Mouse (Mus musculus): ENCODE data around the gene Camk2d.

Gene Camk2d

DNA sequence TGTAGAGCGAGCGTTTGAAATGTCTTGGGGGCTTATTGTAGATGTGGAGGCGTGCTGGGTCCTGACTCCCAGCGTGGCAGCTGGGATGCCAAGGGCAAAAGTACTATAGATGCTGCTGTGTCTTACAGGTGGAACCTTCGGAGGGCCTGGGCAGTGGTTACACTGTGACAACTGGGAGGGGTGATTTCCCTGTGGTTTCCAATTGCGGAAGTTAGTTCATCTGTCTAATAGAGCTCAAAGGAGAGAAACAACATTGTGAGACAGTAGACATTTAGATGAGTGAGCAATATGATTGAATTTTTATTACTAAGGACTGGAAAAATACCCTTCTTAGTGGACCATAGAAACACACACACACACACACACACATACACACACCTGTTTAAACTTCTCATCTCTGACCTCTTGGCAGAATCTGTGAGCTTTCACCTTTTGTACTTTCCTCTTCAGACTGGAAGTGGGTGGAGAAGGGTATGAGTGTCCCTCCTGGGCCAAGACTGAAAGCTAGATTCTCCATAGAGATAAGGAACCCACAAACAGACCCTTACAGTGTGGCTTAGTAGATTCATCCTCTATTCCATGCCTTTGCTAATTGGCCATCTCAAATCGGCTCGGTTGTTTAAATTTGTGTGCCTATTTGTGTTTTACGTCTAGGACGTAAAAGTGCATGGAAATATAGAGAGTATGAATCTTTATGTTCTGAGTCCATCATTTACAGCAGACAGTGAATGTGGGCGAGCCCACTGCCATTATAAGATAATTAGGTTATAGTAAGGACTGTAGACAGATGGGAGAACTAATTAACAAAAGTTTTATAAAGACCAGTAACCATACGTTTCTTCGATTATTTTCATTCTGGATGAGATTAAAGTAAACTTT, 94.8 kb downstream of the Camk2d start:
- no peak for DNase-seq (ENCODE audit: low read depth, low spot score)

DNA sequence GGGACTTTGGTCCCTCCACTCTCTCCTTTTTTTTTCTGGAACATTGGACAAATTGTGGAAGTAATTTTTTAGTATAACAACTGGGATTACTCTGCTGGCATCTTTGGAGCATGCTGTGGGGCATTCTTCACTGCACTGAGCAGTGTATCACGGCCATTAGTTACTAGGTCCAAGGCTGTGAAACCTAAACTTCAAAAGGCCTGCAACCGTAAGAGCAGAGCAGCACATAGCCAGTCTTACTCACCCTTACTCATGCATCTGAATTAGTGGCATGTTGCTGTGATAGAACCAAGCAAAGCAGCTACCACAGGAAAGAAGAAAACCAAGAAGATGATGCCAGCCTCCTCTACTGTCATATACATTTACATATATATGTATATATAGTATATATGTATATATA, 95.5 kb downstream of the Camk2d start:
- DNase-seq (ENCODE audit: low read depth, low spot score), result no peak

GRCm38 (mm10) chr3:126692797-126693196, 96.7 kb downstream of the Camk2d start:
- DNase-seq (ENCODE audit: low read depth, low spot score), result no peak

- DNase-seq (ENCODE audit: low read depth, low spot score), result no peak
These were observed 97.2 kb downstream of the Camk2d start for GRCm38 (mm10) chr3:126693302-126693701.

- no peak for DNase-seq (ENCODE audit: low read depth, low spot score)
These were observed 99.6 kb downstream of the Camk2d start for GRCm38 (mm10) chr3:126695456-126696293.

- DNase-seq (ENCODE audit: low read depth, low spot score), result no peak
These were observed 100.5 kb downstream of the Camk2d start for GRCm38 (mm10) chr3:126696620-126697019.

- DNase-seq (ENCODE audit: low read depth, low spot score), result no peak
These were observed 103.6 kb downstream of the Camk2d start for GRCm38 (mm10) chr3:126699740-126700139.

- DNase-seq (ENCODE audit: low read depth, low spot score), result no peak
These were observed 105.0 kb downstream of the Camk2d start for GRCm38 (mm10) chr3:126701067-126701466.

DNA sequence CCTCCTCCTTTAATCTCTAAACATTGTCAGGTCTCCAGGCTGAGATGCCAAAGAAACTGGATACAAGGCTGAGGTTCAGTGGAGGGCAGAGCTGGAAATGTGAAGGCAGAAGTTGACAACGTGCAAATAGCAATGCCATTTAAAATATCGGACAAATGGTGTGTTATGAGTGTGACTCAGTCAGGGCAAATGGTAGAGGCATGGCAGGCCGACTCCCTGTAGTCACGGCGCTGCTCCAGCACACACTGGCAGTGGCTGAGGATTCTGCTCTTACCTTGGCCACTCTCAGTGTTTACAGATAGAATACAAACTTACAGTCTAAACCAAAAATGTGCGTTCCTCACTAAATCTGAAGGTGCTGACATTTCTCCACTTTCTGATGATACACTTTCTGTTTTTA, 105.5 kb downstream of the Camk2d start:
- DNase-seq (ENCODE audit: low read depth, low spot score), result no peak

DNA sequence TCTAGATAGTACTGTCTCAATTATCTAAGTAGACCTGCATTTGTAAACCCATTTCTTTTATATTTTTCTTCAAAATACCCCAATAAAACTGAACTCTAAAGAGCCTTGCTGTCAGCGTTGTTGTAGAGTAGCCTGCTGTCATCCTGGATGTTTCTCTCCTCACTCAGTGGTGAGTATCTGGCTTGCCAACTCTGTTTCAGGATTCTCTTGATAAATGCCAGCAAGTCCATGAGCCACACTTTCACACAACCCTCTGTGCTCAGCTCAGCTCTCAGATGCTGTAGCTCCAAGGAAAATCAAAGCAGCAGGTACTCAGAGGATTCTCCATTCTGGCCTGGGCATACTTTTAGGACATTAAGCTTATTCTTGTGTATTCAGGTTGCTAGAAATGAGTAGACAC, 109.4 kb downstream of the Camk2d start:
- no peak for DNase-seq (ENCODE audit: low read depth, low spot score)

- DNase-seq (ENCODE audit: low read depth, low spot score), result no peak
These were observed 118.2 kb downstream of the Camk2d start for GRCm38 (mm10) chr3:126714281-126714680.

DNA sequence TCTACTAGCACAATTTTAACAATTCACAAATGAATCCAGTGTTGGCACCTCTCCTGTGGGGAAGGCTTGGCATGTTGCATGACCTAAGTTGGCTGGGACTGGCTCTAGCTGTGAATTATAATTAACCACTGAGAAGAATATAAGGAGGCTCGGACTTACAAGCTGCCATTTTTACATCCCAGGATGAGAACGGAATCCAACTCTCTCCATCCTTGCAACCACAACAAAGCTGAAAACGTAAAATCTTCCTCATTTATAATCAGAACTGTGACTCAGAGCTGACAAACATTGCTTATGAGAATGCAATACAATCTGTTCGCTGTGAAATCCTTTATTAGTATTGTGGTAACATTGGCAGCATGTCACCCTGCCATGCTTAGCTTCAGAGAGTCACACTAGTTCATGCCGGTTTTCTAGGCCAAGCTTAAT, 126.9 kb downstream of the Camk2d start:
- no peak for DNase-seq (ENCODE audit: low read depth, low spot score)

- DNase-seq (ENCODE audit: low read depth, low spot score), result peak; percentile 5
These were observed 127.4 kb downstream of the Camk2d start for GRCm38 (mm10) chr3:126723458-126723857.

DNA sequence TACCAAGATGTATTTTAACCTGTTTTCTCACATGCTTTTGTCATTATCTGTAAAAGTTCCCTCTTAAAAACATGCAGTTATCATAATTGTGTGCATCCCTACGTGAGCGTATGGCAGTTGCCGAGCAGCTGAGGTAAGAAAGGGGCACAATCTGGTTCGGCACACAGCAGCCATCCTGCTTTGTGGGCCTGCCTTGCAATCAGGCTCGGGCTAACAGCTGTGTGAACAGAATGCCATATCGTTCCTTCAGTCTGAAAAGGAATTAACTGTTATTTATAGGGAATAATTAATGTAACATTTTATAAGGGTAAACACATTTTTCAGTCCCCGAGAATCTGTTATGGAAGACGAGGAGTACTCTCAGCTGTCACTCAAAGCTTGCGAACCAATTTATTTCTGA, 129.5 kb downstream of the Camk2d start:
- DNase-seq (ENCODE audit: low read depth, low spot score), result no peak

DNA sequence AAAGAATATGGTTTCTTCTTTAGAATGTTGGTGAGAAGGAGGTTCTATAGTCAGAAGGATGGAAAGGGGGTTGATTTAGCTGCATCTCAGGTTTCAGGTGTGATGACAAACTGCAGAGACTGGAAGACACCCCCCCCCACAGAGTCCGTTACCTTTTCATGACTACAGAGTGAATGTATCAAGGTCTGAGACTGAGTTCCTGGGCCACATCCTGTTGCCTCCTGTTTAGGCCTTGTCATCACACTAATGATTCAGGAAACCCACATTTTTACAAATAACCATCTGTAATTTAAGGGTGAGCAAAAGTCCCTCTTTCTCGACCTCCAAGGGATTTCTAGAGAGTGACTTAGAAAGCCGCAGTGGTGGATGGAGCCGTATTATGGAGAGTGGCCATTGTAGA, 131.3 kb downstream of the Camk2d start:
- DNase-seq (ENCODE audit: low read depth, low spot score), result no peak

GRCm38 (mm10) chr3:126730411-126730810, 134.3 kb downstream of the Camk2d start:
- DNase-seq (ENCODE audit: low read depth, low spot score), result no peak

- no peak for DNase-seq (ENCODE audit: low read depth, low spot score)
These were observed 136.2 kb downstream of the Camk2d start for GRCm38 (mm10) chr3:126732323-126732722.

DNA sequence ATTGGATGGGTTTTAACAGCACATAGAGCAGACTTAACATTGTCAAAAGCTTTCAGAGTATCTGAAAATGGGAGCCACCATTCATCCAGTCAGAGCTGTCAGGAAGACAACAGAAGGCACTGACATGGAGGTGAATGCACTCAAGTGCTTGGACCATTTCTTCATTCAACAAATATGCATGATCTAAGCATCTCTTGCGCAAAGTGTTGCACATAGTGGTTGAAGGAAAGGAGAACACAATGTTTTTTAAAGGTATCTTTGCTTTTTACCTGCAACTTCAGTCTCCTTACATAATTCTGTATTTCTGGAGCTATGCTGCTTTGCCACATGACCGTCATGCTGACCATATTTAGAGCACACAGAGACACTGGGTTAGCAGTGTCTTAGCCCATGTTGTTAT, 138.4 kb downstream of the Camk2d start:
- DNase-seq (ENCODE audit: low read depth, low spot score), result no peak

GRCm38 (mm10) chr3:126735211-126735610, 139.1 kb downstream of the Camk2d start:
- no peak for DNase-seq (ENCODE audit: low read depth, low spot score)

- DNase-seq (ENCODE audit: low read depth, low spot score), result no peak
These were observed 141.0 kb downstream of the Camk2d start for GRCm38 (mm10) chr3:126737128-126737527.

- DNase-seq (ENCODE audit: low read depth, low spot score), result no peak
These were observed 144.0 kb downstream of the Camk2d start for GRCm38 (mm10) chr3:126740146-126740545.

GRCm38 (mm10) chr3:126744432-126745133, 148.5 kb downstream of the Camk2d start:
- DNase-seq (ENCODE audit: low read depth, low spot score), result peak; percentile 5
